Mouse (Mus musculus): ENCODE data around the gene Olfr1143. TPM values are rescaled to one million over a fixed set of nuclear protein-coding genes. Genes with fewer than 3 reads are reported as not detected.

The Olfr1143 gene
- not detected in 2 replicates for polyA plus RNA-seq (2012; rRNA removed)

GRCm38 (mm10) chr2:87800292-87800691, at the start of gene Olfr1143:
Gene Olfr1143, plus strand, starts transcription at chr2:87800592.
- TF ChIP-seq CTCF (IDR thresholded peaks at IDR 0.05; ENCODE audit: extremely low read depth, insufficient read length, insufficient replicate concordance, low read depth, low read length) = no peak
- no peak for TF ChIP-seq POLR2A (IDR thresholded peaks at IDR 0.05; ENCODE audit: low read depth, low read length)

GRCm38 (mm10) chr2:87753891-87754290, 46.5 kb upstream of the Olfr1143 start, which contains the start of gene Olfr1141:
Gene Olfr1141, minus strand, starts transcription at chr2:87753991.
- no peak within 1 kb of the TSS for H3K4me3 ChIP-seq (ENCODE audit: low read depth, low read length)
- no peaks in the 10 kb centered on the region for H3K4me1 ChIP-seq (ENCODE audit: control insufficient read depth, insufficient read depth, insufficient read length, low read length)
- 78% methylated on average over 1 of the region's 1 CpGs for WGBS
- no peak for TF ChIP-seq CTCF (IDR thresholded peaks at IDR 0.05; ENCODE audit: extremely low read depth, insufficient read length, insufficient replicate concordance, low read depth, low read length)
- TF ChIP-seq POLR2A (IDR thresholded peaks at IDR 0.05; ENCODE audit: low read depth, low read length) = no peak
- no peak within 1 kb of the TSS for H3K27ac ChIP-seq (ENCODE audit: insufficient read depth, low read depth, low read length)
- no peaks in the 10 kb centered on the region for H3K36me3 ChIP-seq (ENCODE audit: control insufficient read depth, insufficient read depth, low read length)
- H3K27me3 ChIP-seq (ENCODE audit: control insufficient read depth, insufficient read depth, low read length) = no peaks in the 10 kb centered on the region

More at GRCm38 (mm10) chr2:87800292-87800691, at the start of gene Olfr1143:
- Histone ChIP-seq H3K4me1 (ENCODE audit: control insufficient read depth, insufficient read depth, insufficient read length, low read length) (no peaks in the 10 kb centered on the region), H3K27ac (ENCODE audit: insufficient read depth, low read depth, low read length) (no peak within 1 kb of the TSS), H3K27me3 (ENCODE audit: control insufficient read depth, insufficient read depth, low read length) (no peaks in the 10 kb centered on the region), H3K36me3 (ENCODE audit: control insufficient read depth, insufficient read depth, low read length) (no peaks in the 10 kb centered on the region), H3K4me3 (ENCODE audit: low read depth, low read length) (no peak within 1 kb of the TSS)

GRCm38 (mm10) chr2:87776143-87776542, 24.2 kb upstream of the Olfr1143 start:
- TF ChIP-seq POLR2A (IDR thresholded peaks at IDR 0.05; ENCODE audit: low read depth, low read length) (no peak), CTCF (IDR thresholded peaks at IDR 0.05; ENCODE audit: extremely low read depth, insufficient read length, insufficient replicate concordance, low read depth, low read length) (no peak)
- Histone ChIP-seq H3K4me1 (ENCODE audit: control insufficient read depth, insufficient read depth, insufficient read length, low read length) (no peaks in the 10 kb centered on the region), H3K4me3 (ENCODE audit: low read depth, low read length) (no peak overlapping the region), H3K36me3 (ENCODE audit: control insufficient read depth, insufficient read depth, low read length) (no peaks in the 10 kb centered on the region), H3K27ac (ENCODE audit: insufficient read depth, low read depth, low read length) (no peak overlapping the region), H3K27me3 (ENCODE audit: control insufficient read depth, insufficient read depth, low read length) (no peaks in the 10 kb centered on the region)
- WGBS = 28% methylated on average over 1 of the region's 1 CpGs

DNA sequence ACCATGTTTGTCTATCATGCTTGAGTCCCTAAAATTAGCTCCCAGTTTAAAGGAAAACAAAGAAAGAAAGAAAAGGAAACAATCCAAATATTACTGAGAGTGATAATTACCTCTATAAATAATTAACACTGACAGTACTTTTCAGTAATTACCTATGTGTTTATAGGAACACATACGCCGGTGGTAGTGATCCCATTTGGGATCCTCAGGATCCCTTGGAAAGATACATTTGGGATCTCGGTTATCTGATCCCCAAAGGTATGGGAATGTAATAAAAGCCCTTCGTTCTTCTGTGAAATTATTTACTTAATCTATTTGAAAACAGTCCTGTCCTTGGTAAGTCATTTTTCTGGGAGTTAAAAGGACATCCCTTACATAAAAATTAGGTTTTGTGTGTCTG, 21.2 kb upstream of the Olfr1143 start, which contains the start of gene Olfr152:
TSS of gene Olfr152 (plus strand) at position 301 of the 400 bp plus-strand sequence.
- 71% methylated on average over 4 of the region's 4 CpGs for WGBS
- Histone ChIP-seq H3K36me3 (ENCODE audit: control insufficient read depth, insufficient read depth, low read length) (no peaks in the 10 kb centered on the region), H3K4me3 (ENCODE audit: low read depth, low read length) (no peak within 1 kb of the TSS), H3K4me1 (ENCODE audit: control insufficient read depth, insufficient read depth, insufficient read length, low read length) (no peaks in the 10 kb centered on the region), H3K27me3 (ENCODE audit: control insufficient read depth, insufficient read depth, low read length) (no peaks in the 10 kb centered on the region), H3K27ac (ENCODE audit: insufficient read depth, low read depth, low read length) (no peak within 1 kb of the TSS)
- TF ChIP-seq CTCF (IDR thresholded peaks at IDR 0.05; ENCODE audit: extremely low read depth, insufficient read length, insufficient replicate concordance, low read depth, low read length) (no peak), POLR2A (IDR thresholded peaks at IDR 0.05; ENCODE audit: low read depth, low read length) (no peak)

- Histone ChIP-seq H3K4me3 (ENCODE audit: low read depth, low read length) (no peak within 1 kb of the TSS), H3K27me3 (ENCODE audit: control insufficient read depth, insufficient read depth, low read length) (no peaks in the 10 kb centered on the region), H3K4me1 (ENCODE audit: control insufficient read depth, insufficient read depth, insufficient read length, low read length) (no peaks in the 10 kb centered on the region), H3K36me3 (ENCODE audit: control insufficient read depth, insufficient read depth, low read length) (no peaks in the 10 kb centered on the region), H3K27ac (ENCODE audit: insufficient read depth, low read depth, low read length) (no peak within 1 kb of the TSS)
- TF ChIP-seq POLR2A (IDR thresholded peaks at IDR 0.05; ENCODE audit: low read depth, low read length) (no peak), CTCF (IDR thresholded peaks at IDR 0.05; ENCODE audit: extremely low read depth, insufficient read length, insufficient replicate concordance, low read depth, low read length) (no peak)
- WGBS = 62% methylated on average over 1 of the region's 1 CpGs
Observed at GRCm38 (mm10) chr2:87809522-87809921, 9.1 kb downstream of the Olfr1143 start, which contains the start of gene Olfr1145. Gene Olfr1145, plus strand, starts transcription at chr2:87809822.

DNA sequence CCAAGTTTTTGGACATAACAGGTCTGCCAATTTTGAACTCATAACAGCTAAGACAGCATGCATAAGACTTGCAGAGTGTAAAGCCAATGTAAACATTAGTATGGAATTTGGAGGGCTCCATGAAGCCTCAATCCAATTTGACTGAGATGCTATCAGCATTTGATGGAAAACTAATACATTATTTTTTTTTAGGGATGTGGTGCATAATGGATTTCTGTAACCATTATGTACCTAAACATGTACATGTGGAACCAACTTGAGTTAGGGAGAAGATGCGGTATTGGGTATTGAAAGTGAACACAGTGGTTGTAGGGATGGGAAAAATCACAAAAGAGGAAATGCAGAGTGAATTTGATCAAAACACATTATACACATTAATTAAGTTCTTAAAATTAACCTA, 29.8 kb downstream of the Olfr1143 start, which contains the start of gene Olfr1148:
TSS of gene Olfr1148 (plus strand) at position 301 of the 400 bp plus-strand sequence.
- H3K4me3 ChIP-seq (ENCODE audit: low read depth, low read length) = no peak within 1 kb of the TSS
- no peaks in the 10 kb centered on the region for H3K36me3 ChIP-seq (ENCODE audit: control insufficient read depth, insufficient read depth, low read length)
- no peak for TF ChIP-seq POLR2A (IDR thresholded peaks at IDR 0.05; ENCODE audit: low read depth, low read length)
- no peak for TF ChIP-seq CTCF (IDR thresholded peaks at IDR 0.05; ENCODE audit: extremely low read depth, insufficient read length, insufficient replicate concordance, low read depth, low read length)
- WGBS = 85% methylated on average over 1 of the region's 1 CpGs
- no peaks in the 10 kb centered on the region for H3K27me3 ChIP-seq (ENCODE audit: control insufficient read depth, insufficient read depth, low read length)
- H3K27ac ChIP-seq (ENCODE audit: insufficient read depth, low read depth, low read length) = no peak within 1 kb of the TSS
- no peaks in the 10 kb centered on the region for H3K4me1 ChIP-seq (ENCODE audit: control insufficient read depth, insufficient read depth, insufficient read length, low read length)

GRCm38 (mm10) chr2:87843693-87844092, 43.3 kb downstream of the Olfr1143 start, which contains the start of gene Olfr1150-ps1:
Gene Olfr1150-ps1, plus strand, starts transcription at chr2:87843993.
- no peak within 1 kb of the TSS for H3K4me3 ChIP-seq (ENCODE audit: low read depth, low read length)
- H3K27me3 ChIP-seq (ENCODE audit: control insufficient read depth, insufficient read depth, low read length) = no peaks in the 10 kb centered on the region
- no peaks in the 10 kb centered on the region for H3K36me3 ChIP-seq (ENCODE audit: control insufficient read depth, insufficient read depth, low read length)
- H3K27ac ChIP-seq (ENCODE audit: insufficient read depth, low read depth, low read length) = no peak within 1 kb of the TSS
- WGBS = 70% methylated on average over 1 of the region's 1 CpGs
- TF ChIP-seq POLR2A (IDR thresholded peaks at IDR 0.05; ENCODE audit: low read depth, low read length) (no peak), CTCF (IDR thresholded peaks at IDR 0.05; ENCODE audit: extremely low read depth, insufficient read length, insufficient replicate concordance, low read depth, low read length) (no peak)
- H3K4me1 ChIP-seq (ENCODE audit: control insufficient read depth, insufficient read depth, insufficient read length, low read length) = no peaks in the 10 kb centered on the region

Other genes with a start within 250 kb of the Olfr1143 start
- gene Olfr1129, start 226.7 kb upstream of the Olfr1143 start, polyA plus RNA-seq (2012; rRNA removed) = not detected in 2 replicates
- not detected in 2 replicates for gene Olfr1130, start 194.4 kb upstream of the Olfr1143 start, polyA plus RNA-seq (2012; rRNA removed)
- not detected in 2 replicates for gene Olfr1131, start 173.5 kb upstream of the Olfr1143 start, polyA plus RNA-seq (2012; rRNA removed)
- not detected in 2 replicates for gene Olfr1132, start 163.1 kb upstream of the Olfr1143 start, polyA plus RNA-seq (2012; rRNA removed)
- not detected in 2 replicates for gene Olfr1133, start 153.2 kb upstream of the Olfr1143 start, polyA plus RNA-seq (2012; rRNA removed)
- gene Olfr1134, start 142.1 kb upstream of the Olfr1143 start, polyA plus RNA-seq (2012; rRNA removed) = not detected in 2 replicates
- not detected in 2 replicates for gene Olfr1135, start 126.9 kb upstream of the Olfr1143 start, polyA plus RNA-seq (2012; rRNA removed)
- gene Olfr1136, start 106.6 kb upstream of the Olfr1143 start, polyA plus RNA-seq (2012; rRNA removed) = not detected in 2 replicates
- not detected in 2 replicates for gene Olfr1137, start 87.4 kb upstream of the Olfr1143 start, polyA plus RNA-seq (2012; rRNA removed)
- not detected in 2 replicates for gene Olfr1138, start 60.6 kb upstream of the Olfr1143 start, polyA plus RNA-seq (2012; rRNA removed)
- not detected in 2 replicates for gene Olfr1140, start 56.8 kb upstream of the Olfr1143 start, polyA plus RNA-seq (2012; rRNA removed)
- gene Olfr1141, start 46.6 kb upstream of the Olfr1143 start, polyA plus RNA-seq (2012; rRNA removed) = not detected in 2 replicates
- not detected in 2 replicates for gene Olfr152, start 21.1 kb upstream of the Olfr1143 start, polyA plus RNA-seq (2012; rRNA removed)
- gene Olfr1145, start 9.2 kb downstream of the Olfr1143 start, polyA plus RNA-seq (2012; rRNA removed) = not detected in 2 replicates
- not detected in 2 replicates for gene Olfr1148, start 29.9 kb downstream of the Olfr1143 start, polyA plus RNA-seq (2012; rRNA removed)
- gene Olfr1150-ps1, start 43.4 kb downstream of the Olfr1143 start, polyA plus RNA-seq (2012; rRNA removed) = not detected in 2 replicates
- gene Olfr1151, start 55.3 kb downstream of the Olfr1143 start, polyA plus RNA-seq (2012; rRNA removed) = not detected in 2 replicates
- not detected in 2 replicates for gene Olfr1152, start 65.9 kb downstream of the Olfr1143 start, polyA plus RNA-seq (2012; rRNA removed)
- gene Olfr1153, start 94.4 kb downstream of the Olfr1143 start, polyA plus RNA-seq (2012; rRNA removed) = not detected in 2 replicates
- gene Olfr1154, start 104.6 kb downstream of the Olfr1143 start, polyA plus RNA-seq (2012; rRNA removed) = not detected in 2 replicates
- gene Olfr1155, start 144.5 kb downstream of the Olfr1143 start, polyA plus RNA-seq (2012; rRNA removed) = not detected in 2 replicates
- gene Olfr1156, start 152.5 kb downstream of the Olfr1143 start, polyA plus RNA-seq (2012; rRNA removed) = not detected in 2 replicates
- not detected in 2 replicates for gene Olfr1157, start 167.7 kb downstream of the Olfr1143 start, polyA plus RNA-seq (2012; rRNA removed)
- not detected in 2 replicates for gene Olfr74, start 174.1 kb downstream of the Olfr1143 start, polyA plus RNA-seq (2012; rRNA removed)
- gene Olfr1158, start 189.5 kb downstream of the Olfr1143 start, polyA plus RNA-seq (2012; rRNA removed) = not detected in 2 replicates
- not detected in 2 replicates for gene Olfr1160, start 207.7 kb downstream of the Olfr1143 start, polyA plus RNA-seq (2012; rRNA removed)
- not detected in 2 replicates for gene Olfr1161, start 222.2 kb downstream of the Olfr1143 start, polyA plus RNA-seq (2012; rRNA removed)
- not detected in 2 replicates for gene Olfr73, start 237.1 kb downstream of the Olfr1143 start, polyA plus RNA-seq (2012; rRNA removed)